Mouse (Mus musculus) large intestine, adult 2 months (tissue): Measurements from ENCODE around the gene Adamts9. TPM values are rescaled to one million over a fixed set of nuclear protein-coding genes. Genes with fewer than 3 reads are reported as not detected.
A peak's percentile ranks its signal among the peaks of the same experiment; 100 is the strongest.

ENCODE experiments used
- DNase-seq: peaks from one replicate; pipeline ENCODE4 v3.0.0-alpha.2; 2012; ENCODE audit warnings: low read depth, low spot score
- WGBS: fragments of 180-500 bp; shearing (Covaris S2); methylation state at CpG from one replicate; pipeline ENCODE4 v1.1.7; 2018; 5-methylcytosine and 5-hydroxymethylcytosine counted together
- polyA plus RNA-seq: library from polyadenylated mRNA; depleted of rRNA; stranded (reverse); fragments of >200 nt; gene quantifications from 2 replicates; pipeline ENCODE4 v1.2.3, GENCODE M21; 2012

Gene Adamts9
- polyA plus RNA-seq, 1 experiment, result 0.89 TPM

- no peak for DNase-seq
- 64% methylated on average over 8 of the region's 8 CpGs for WGBS
These were observed 125.6 kb downstream of the Adamts9 start for GRCm38 (mm10) chr6:92817661-92818060.

- 23% methylated on average over 8 of the region's 8 CpGs for WGBS
- DNase-seq, result no peak
These were observed 127.0 kb downstream of the Adamts9 start, which contains the start of gene A730049H05Rik for GRCm38 (mm10) chr6:92816311-92816751. Gene A730049H05Rik, plus strand, starts transcription at chr6:92816478.

- no peak for DNase-seq
- 43% methylated on average over 2 of the region's 2 CpGs for WGBS
These were observed 130.5 kb downstream of the Adamts9 start for GRCm38 (mm10) chr6:92812702-92813370.

DNA sequence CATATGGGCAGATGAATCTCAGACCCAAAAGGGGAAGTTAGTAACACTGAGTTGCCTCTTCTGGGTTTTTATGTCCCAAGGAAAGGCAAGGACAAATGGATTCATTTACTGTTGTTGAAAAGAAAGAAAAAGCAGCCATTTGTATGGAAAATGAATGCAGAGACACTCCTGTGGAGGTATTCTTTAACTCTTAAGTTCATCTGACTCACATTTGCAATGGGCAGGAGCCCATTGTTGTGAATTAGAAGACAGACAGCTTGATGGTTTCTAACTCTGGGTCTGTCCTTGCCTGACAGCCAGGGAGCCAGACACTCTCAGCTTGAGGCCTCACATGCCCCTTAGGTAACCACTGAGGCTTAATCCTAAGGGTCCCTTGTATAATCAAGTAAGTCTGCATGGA lies 131.7 kb downstream of the Adamts9 start:
- no peak for DNase-seq

DNA sequence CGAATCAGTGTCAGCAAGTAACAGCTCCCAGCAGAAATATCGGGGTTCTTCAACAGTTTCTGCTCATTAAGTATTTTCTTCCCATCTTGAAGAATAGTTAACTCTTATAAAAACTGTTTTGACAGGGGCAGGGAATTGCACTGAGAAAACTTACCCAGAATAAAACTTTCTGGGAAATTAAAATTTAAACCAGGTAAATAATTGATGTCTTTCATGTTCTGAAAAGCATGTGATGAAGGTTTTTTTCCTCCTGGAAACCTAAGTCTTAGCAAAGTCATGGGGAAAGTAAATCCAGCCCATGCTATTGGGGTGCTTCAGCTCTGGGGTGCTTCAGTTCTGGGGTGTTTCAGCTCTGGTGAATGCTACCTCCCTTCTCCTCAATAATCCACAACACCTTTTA lies 132.7 kb downstream of the Adamts9 start:
- WGBS, result 93% methylated on average over 2 of the region's 2 CpGs
- DNase-seq, result no peak

GRCm38 (mm10) chr6:92809818-92810217 lies 133.5 kb downstream of the Adamts9 start:
- no peak for DNase-seq
- WGBS, result 76% methylated on average over 3 of the region's 3 CpGs

DNA sequence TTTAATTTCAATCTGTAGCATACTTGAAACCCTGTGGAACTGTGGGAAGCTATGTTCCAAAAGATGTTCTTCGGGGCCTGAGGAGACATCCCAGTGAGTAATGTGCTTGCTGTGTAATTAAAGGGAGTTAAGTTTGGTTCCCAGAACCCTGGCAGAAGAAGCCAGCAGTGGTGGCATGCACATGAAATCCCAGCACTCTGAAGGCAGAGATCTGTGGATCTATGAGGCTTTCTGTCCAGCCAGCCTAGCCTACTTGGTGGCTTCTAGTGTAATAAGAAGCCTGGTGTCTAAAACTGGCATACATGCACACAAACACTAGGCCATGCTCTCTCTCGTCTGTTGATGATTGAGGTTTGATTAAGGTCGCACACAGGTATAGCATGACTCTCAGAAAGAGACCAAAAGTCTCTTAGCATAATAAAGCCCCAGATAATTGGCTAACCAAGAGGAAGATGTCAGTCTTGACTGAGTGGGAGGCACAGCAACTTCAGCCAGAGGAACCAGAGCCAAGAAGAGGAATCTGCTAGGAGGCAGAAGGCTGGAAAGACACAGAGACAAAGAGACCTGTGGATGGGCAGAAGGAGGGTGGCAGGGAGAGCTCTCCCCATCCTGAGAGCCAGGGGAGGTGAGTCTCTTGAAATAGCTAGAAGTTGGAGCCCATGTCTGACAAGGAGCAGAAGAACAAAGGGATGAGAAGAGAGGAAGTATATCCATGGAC lies 138.9 kb downstream of the Adamts9 start:
- no peak for DNase-seq
- 76% methylated on average over 3 of the region's 3 CpGs for WGBS

GRCm38 (mm10) chr6:92803213-92803612 lies 140.1 kb downstream of the Adamts9 start:
- 50% methylated on average over 6 of the region's 6 CpGs for WGBS
- no peak for DNase-seq

DNA sequence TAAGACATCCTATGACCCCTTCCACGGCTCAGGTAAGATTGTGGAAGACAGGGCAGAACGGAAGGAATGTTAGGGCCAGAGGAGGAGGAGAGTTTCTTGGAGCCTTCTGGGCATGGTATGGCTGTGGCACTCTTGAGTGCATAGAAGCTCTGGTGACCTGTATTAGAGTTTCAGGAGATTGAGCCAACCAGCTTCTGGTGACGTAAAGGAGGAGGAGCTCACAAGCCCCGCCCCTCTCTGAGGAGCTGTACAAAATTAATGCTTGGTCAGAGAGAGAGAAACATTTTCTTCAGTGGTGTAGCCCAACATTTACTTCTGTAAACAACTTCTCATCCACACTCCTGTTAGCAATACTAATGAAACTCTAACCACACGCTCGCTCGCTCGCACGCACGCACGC lies 140.9 kb downstream of the Adamts9 start:
- DNase-seq, result no peak
- 89% methylated on average over 11 of the region's 11 CpGs for WGBS

DNA sequence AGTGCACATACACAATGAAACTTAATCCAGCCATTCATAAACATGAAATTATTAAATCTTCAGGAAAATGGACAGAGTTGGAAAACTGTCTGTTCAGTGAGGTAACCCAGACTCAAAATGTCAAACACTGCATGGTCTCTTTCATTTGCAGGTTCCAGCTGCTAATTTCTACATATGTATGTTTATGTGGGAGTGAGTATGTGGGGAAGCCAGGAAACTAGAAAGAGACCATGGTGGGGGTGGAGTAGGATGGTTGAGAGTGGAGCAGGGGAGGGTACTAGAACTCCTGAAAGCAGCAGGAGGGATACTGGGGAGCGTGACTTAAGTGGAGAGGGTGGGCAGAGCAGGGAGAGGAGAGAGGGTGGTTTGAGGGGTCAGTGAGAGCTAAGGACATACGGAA lies 141.8 kb downstream of the Adamts9 start:
- WGBS, result 88% methylated on average over 2 of the region's 2 CpGs
- no peak for DNase-seq

GRCm38 (mm10) chr6:92793804-92794203 lies 149.5 kb downstream of the Adamts9 start:
- no peak for DNase-seq
- 75% methylated on average over 6 of the region's 6 CpGs for WGBS

- WGBS, result 2% methylated on average over 12 of the region's 12 CpGs
These were observed 155.9 kb downstream of the Adamts9 start for GRCm38 (mm10) chr6:92787376-92787712.

DNA sequence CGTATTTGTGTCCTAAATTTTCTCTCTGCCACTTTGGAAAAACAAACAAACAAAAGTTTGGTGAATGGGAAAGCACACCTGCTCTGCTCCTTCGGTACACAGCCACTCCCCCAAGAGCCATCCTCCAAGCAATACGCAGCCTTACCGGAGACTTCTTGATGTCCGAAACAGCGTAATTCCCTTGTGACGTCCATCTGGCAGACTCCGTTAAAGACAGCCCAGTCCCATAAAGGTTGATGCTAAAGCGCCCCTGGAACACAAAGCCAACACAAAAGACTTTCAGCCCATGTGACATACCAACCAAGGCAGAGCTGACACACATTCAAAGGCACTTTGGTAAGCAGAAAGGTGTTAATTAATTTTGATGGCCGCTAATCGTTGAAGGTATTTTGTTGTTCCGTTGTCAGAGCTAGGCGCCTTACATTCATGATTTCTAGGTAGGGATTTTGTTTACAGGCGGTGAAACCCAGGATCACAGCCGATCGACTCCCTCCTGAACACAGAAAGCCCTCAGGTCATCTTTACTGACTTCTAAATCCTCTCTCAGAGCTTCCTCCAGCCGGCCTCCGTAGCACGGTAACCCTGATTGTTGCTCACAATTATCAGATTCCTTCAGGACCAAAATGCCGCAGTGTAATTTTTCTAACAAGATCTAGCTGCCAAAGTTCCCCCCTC lies 156.5 kb downstream of the Adamts9 start:
- 19% methylated on average over 20 of the region's 20 CpGs for WGBS
- no peak for DNase-seq

More at GRCm38 (mm10) chr6:92787376-92787712, 155.9 kb downstream of the Adamts9 start:
- DNase-seq, result no peak

DNA sequence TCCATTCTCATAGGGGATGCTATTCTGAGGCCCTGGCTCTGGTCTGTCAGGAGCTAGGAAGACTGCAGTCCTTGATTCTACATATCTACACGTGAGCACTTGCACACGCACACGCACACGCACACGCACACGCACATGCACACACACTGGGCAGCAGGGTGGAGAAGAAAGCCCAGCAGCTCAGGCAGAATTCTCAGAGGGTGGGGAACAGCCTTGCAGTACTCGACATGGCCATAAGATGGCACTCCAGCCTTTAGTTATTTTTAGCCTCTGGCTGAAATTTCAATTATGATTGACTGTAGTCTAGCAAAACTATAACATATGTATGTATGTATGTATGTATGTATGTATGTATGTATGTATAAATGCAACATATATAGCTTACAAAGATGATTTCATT lies 158.5 kb downstream of the Adamts9 start:
- WGBS, result 20% methylated on average over 7 of the region's 7 CpGs
- DNase-seq, result no peak

- WGBS, result 76% methylated on average over 6 of the region's 6 CpGs
- DNase-seq, result no peak
These were observed 161.8 kb downstream of the Adamts9 start for GRCm38 (mm10) chr6:92781446-92781845.

DNA sequence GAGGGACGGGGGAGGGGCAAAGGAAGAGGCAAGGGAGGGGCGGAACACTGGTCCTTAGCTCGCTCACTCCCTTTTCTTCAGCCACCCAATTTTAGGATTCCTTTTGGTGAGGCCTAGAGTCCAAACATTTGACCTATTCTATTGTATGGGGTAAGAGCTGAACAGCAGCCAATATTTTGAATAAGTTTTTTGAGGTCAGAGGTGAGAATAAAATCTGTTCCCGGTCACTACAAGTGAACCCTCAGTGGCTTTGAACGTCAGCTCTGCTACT lies 163.4 kb downstream of the Adamts9 start:
- no peak for DNase-seq
- 46% methylated on average over 4 of the region's 5 CpGs for WGBS

- no peak for DNase-seq
These were observed 164.0 kb downstream of the Adamts9 start for GRCm38 (mm10) chr6:92779140-92779934.

GRCm38 (mm10) chr6:92776356-92776755 lies 166.9 kb downstream of the Adamts9 start:
- DNase-seq, result peak; percentile 19
- 18% methylated on average over 2 of the region's 2 CpGs for WGBS

More at GRCm38 (mm10) chr6:92779140-92779934, 164.0 kb downstream of the Adamts9 start:
- 71% methylated on average over 11 of the region's 11 CpGs for WGBS

DNA sequence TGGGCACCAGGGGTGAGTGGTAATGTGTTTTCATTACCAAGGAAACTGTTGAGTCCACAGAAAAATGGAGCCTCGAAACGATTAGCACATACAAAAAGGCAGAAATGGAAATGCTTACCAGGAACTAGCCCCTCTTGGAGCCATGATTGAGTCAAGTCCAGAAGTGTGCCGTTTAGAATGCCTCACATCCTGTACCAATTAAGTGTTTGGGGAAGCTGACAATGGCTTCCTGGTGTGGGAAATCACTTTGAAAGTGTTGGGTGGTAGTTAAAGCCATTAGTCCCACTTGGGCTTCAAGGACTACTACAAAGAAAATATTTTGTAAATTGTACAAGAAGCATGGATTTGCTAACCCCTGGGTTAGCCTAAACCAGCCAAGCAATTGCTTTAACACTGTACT lies 180.9 kb downstream of the Adamts9 start:
- no peak for DNase-seq
- WGBS, result 52% methylated on average over 3 of the region's 3 CpGs

DNA sequence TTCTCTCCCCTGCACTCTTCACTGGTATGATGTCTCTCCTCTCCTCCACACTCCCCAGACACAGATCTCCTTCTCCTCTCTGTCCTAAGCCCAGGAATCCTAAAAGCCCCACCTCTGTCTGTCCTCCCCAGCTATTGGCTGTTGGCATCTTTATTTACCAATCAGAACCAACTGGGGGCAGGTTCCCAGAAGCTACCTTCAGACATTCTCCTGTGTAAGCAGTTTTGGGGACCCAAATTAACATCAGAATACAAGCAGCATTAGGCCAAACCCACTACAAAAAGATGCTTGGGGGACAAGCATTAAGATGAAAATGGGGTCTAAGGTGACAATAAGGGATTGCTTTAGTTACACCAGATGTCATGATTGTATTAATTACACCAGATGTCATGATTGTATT lies 183.7 kb downstream of the Adamts9 start:
- no peak for DNase-seq
